Mouse (Mus musculus): ENCODE measurements around the gene Pea15a. TPM values are rescaled to one million over a fixed set of nuclear protein-coding genes. Genes with fewer than 3 reads are reported as not detected.

Pea15a gene
- polyA plus RNA-seq, 1 experiment: 12.0 TPM

GRCm38 (mm10) chr1:172186401-172187289, 20.0 kb downstream of the Pea15a start:
- Histone ChIP-seq H3K27ac (ENCODE audit: insufficient read depth, low read depth, low read length) (no peak overlapping the region), H3K4me3 (ENCODE audit: low read depth, low read length) (no peak overlapping the region), H3K27me3 (ENCODE audit: control insufficient read depth, insufficient read depth, low read length) (no peaks in the 10 kb centered on the region), H3K4me1 (ENCODE audit: control insufficient read depth, insufficient read depth, insufficient read length, low read length) (no peaks in the 10 kb centered on the region), H3K36me3 (ENCODE audit: control insufficient read depth, insufficient read depth, low read length) (peaks cover 57% of the 10 kb centered on the region)
- TF ChIP-seq CTCF (IDR thresholded peaks at IDR 0.05; ENCODE audit: extremely low read depth, insufficient read length, insufficient replicate concordance, low read depth, low read length): no peak
- no peak for TF ChIP-seq POLR2A (IDR thresholded peaks at IDR 0.05; ENCODE audit: low read depth, low read length)
- 92% methylated on average over 10 of the region's 10 CpGs for WGBS

- peaks cover 59% of the 10 kb centered on the region for H3K36me3 ChIP-seq (ENCODE audit: control insufficient read depth, insufficient read depth, low read length)
Measured at GRCm38 (mm10) chr1:172183915-172184314, 22.7 kb downstream of the Pea15a start.

GRCm38 (mm10) chr1:172183056-172183455, 23.5 kb downstream of the Pea15a start:
- H3K27ac ChIP-seq (ENCODE audit: insufficient read depth, low read depth, low read length): no peak overlapping the region
- peaks cover 60% of the 10 kb centered on the region for H3K36me3 ChIP-seq (ENCODE audit: control insufficient read depth, insufficient read depth, low read length)
- no peaks in the 10 kb centered on the region for H3K27me3 ChIP-seq (ENCODE audit: control insufficient read depth, insufficient read depth, low read length)
- no peaks in the 10 kb centered on the region for H3K4me1 ChIP-seq (ENCODE audit: control insufficient read depth, insufficient read depth, insufficient read length, low read length)
- no peak for TF ChIP-seq POLR2A (IDR thresholded peaks at IDR 0.05; ENCODE audit: low read depth, low read length)
- no peak for TF ChIP-seq CTCF (IDR thresholded peaks at IDR 0.05; ENCODE audit: extremely low read depth, insufficient read length, insufficient replicate concordance, low read depth, low read length)
- H3K4me3 ChIP-seq (ENCODE audit: low read depth, low read length): no peak overlapping the region
- 96% methylated on average over 6 of the region's 6 CpGs for WGBS

More at GRCm38 (mm10) chr1:172183915-172184314, 22.7 kb downstream of the Pea15a start:
- Histone ChIP-seq H3K27ac (ENCODE audit: insufficient read depth, low read depth, low read length) (no peak overlapping the region), H3K4me3 (ENCODE audit: low read depth, low read length) (no peak overlapping the region), H3K4me1 (ENCODE audit: control insufficient read depth, insufficient read depth, insufficient read length, low read length) (no peaks in the 10 kb centered on the region), H3K27me3 (ENCODE audit: control insufficient read depth, insufficient read depth, low read length) (no peaks in the 10 kb centered on the region)
- TF ChIP-seq POLR2A (IDR thresholded peaks at IDR 0.05; ENCODE audit: low read depth, low read length) (no peak), CTCF (IDR thresholded peaks at IDR 0.05; ENCODE audit: extremely low read depth, insufficient read length, insufficient replicate concordance, low read depth, low read length) (no peak)

GRCm38 (mm10) chr1:172181777-172182176, 24.8 kb downstream of the Pea15a start:
- TF ChIP-seq CTCF (IDR thresholded peaks at IDR 0.05; ENCODE audit: extremely low read depth, insufficient read length, insufficient replicate concordance, low read depth, low read length) (no peak), POLR2A (IDR thresholded peaks at IDR 0.05; ENCODE audit: low read depth, low read length) (no peak)
- H3K27me3 ChIP-seq (ENCODE audit: control insufficient read depth, insufficient read depth, low read length): no peaks in the 10 kb centered on the region
- H3K27ac ChIP-seq (ENCODE audit: insufficient read depth, low read depth, low read length): no peak overlapping the region
- H3K4me1 ChIP-seq (ENCODE audit: control insufficient read depth, insufficient read depth, insufficient read length, low read length): no peaks in the 10 kb centered on the region
- H3K4me3 ChIP-seq (ENCODE audit: low read depth, low read length): no peak overlapping the region
- 92% methylated on average over 3 of the region's 3 CpGs for WGBS
- peaks cover 54% of the 10 kb centered on the region for H3K36me3 ChIP-seq (ENCODE audit: control insufficient read depth, insufficient read depth, low read length)

- H3K4me1 ChIP-seq (ENCODE audit: control insufficient read depth, insufficient read depth, insufficient read length, low read length): no peaks in the 10 kb centered on the region
- no peak overlapping the region for H3K27ac ChIP-seq (ENCODE audit: insufficient read depth, low read depth, low read length)
- H3K4me3 ChIP-seq (ENCODE audit: low read depth, low read length): no peak overlapping the region
- whole genome bisulfite sequencing: 65% methylated on average over 4 of the region's 4 CpGs
- TF ChIP-seq CTCF (IDR thresholded peaks at IDR 0.05; ENCODE audit: extremely low read depth, insufficient read length, insufficient replicate concordance, low read depth, low read length) (no peak), POLR2A (IDR thresholded peaks at IDR 0.05; ENCODE audit: low read depth, low read length) (no peak)
- H3K27me3 ChIP-seq (ENCODE audit: control insufficient read depth, insufficient read depth, low read length): no peaks in the 10 kb centered on the region
- peaks cover 45% of the 10 kb centered on the region for H3K36me3 ChIP-seq (ENCODE audit: control insufficient read depth, insufficient read depth, low read length)
Measured at GRCm38 (mm10) chr1:172180881-172181280, 25.7 kb downstream of the Pea15a start.

DNA sequence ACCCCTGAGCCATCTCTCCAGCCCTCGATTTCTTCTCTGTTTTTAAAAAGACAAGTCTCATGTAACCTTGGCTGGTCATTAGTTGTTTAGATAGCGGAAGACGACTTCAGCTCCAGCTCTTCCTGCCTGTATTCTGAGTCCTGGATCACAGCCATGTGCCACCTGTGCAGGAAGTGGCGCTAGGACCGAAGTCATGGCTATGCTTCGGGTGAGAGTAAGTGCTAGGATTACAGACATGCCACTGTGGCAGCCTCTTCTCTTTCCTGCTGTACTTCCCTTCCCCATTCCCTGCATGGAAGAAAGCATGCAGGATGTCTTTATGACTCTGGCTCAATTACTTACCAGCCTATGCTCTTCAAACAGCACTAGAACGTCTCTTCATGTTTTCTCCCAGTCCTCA, 27.5 kb downstream of the Pea15a start:
- Histone ChIP-seq H3K27ac (ENCODE audit: insufficient read depth, low read depth, low read length) (no peak overlapping the region), H3K4me1 (ENCODE audit: control insufficient read depth, insufficient read depth, insufficient read length, low read length) (no peaks in the 10 kb centered on the region), H3K36me3 (ENCODE audit: control insufficient read depth, insufficient read depth, low read length) (peaks cover 52% of the 10 kb centered on the region), H3K4me3 (ENCODE audit: low read depth, low read length) (no peak overlapping the region), H3K27me3 (ENCODE audit: control insufficient read depth, insufficient read depth, low read length) (no peaks in the 10 kb centered on the region)
- WGBS: 57% methylated on average over 7 of the region's 7 CpGs
- TF ChIP-seq CTCF (IDR thresholded peaks at IDR 0.05; ENCODE audit: extremely low read depth, insufficient read length, insufficient replicate concordance, low read depth, low read length) (no peak), POLR2A (IDR thresholded peaks at IDR 0.05; ENCODE audit: low read depth, low read length) (no peak)

- TF ChIP-seq POLR2A (IDR thresholded peaks at IDR 0.05; ENCODE audit: low read depth, low read length) (no peak), CTCF (IDR thresholded peaks at IDR 0.05; ENCODE audit: extremely low read depth, insufficient read length, insufficient replicate concordance, low read depth, low read length) (no peak)
- H3K36me3 ChIP-seq (ENCODE audit: control insufficient read depth, insufficient read depth, low read length): peaks cover 61% of the 10 kb centered on the region
- H3K27me3 ChIP-seq (ENCODE audit: control insufficient read depth, insufficient read depth, low read length): no peaks in the 10 kb centered on the region
- no peak overlapping the region for H3K27ac ChIP-seq (ENCODE audit: insufficient read depth, low read depth, low read length)
- WGBS: 76% methylated on average over 7 of the region's 7 CpGs
- no peaks in the 10 kb centered on the region for H3K4me1 ChIP-seq (ENCODE audit: control insufficient read depth, insufficient read depth, insufficient read length, low read length)
- no peak overlapping the region for H3K4me3 ChIP-seq (ENCODE audit: low read depth, low read length)
Measured at GRCm38 (mm10) chr1:172177791-172178190, 28.8 kb downstream of the Pea15a start.
